ENCODE assay signal across 16 mouse cellular contexts in genomic region chr15:13668193-13668592, GRCm38 (mm10).
A peak's percentile ranks its signal among the peaks of the same experiment; 100 is the strongest.
DNase-seq lines count a peak whose midpoint lies in the region; TF ChIP-seq lines count a peak whose summit lies in the region.
"Had no signal": no experiment of that assay in that cellular context is flagged by ENCODE, and none has a peak within 500 bp of the region (broad histone marks: within the 10 kb centered on the region; RNA-seq: fewer than 3 reads in every experiment).

No protein-coding gene starts in this region.

- no peak for TF ChIP-seq CTCF in layer of hippocampus, adult 2 months (conservative IDR thresholded peaks at IDR 0.05)
- TF ChIP-seq CTCF in left cerebral cortex, adult 2 months (IDR thresholded peaks at IDR 0.05), result no peak

- no peak overlapping the region for H3K4me3 ChIP-seq in layer of hippocampus, adult 2 months
- no peak overlapping the region for H3K4me3 ChIP-seq in left cerebral cortex, adult 2 months
- H3K4me3 ChIP-seq: embryonic facial prominence, embryonic 13.5 days; midbrain, embryonic 15.5 days had no signal

- intact Hi-C loops in left cerebral cortex, adult 2 months (cut with DNase I), result no loop called here

- DNase-seq in frontal cortex, adult 2 months (ENCODE audit: extremely low spot score in 1 of 2, low spot score in 1 of 2), result peak; percentile 13 to 55
- DNase-seq in frontal cortex, postnatal 14 days (ENCODE audit: low spot score in 2 of 2), result no peak
- DNase-seq in layer of hippocampus, adult 2 months (ENCODE audit: low spot score in 2 of 2), result peak; percentile 45 to 68
- DNase-seq in left cerebral cortex, adult 2 months (ENCODE audit: extremely low spot score in 1 of 2, low spot score in 2 of 2), result peak; percentile 13 to 23
- peak; percentile 31 for DNase-seq in right cerebral cortex, postnatal 25 days
- no peak for DNase-seq in gastrocnemius, postnatal 4 days (ENCODE audit: low spot score in 2 of 2)
- DNase-seq in spleen, adult 12 weeks (ENCODE audit: low spot score), result no peak
- DNase-seq in kidney, postnatal 4 days, result no peak
- DNase-seq: cerebellum, adult 18-20 months; gastrocnemius, postnatal 14 days; kidney, adult 8-10 months; liver; lung, embryonic 14.5 days; thymus, postnatal 4 days had no signal

- no peak overlapping the region for H3K27ac ChIP-seq in layer of hippocampus, adult 2 months
- H3K27ac ChIP-seq in left cerebral cortex, adult 2 months, result peak overlapping the region; percentile 41
- H3K27ac ChIP-seq: embryonic facial prominence, embryonic 13.5 days; midbrain, embryonic 15.5 days had no signal

Comparison
In these comparisons a context has a peak if more than half of its experiments do, and no peak if none do; other contexts are left out.
1. DNase-seq: peak in frontal cortex, adult 2 months (2 of 2), layer of hippocampus, adult 2 months (2 of 2), left cerebral cortex, adult 2 months (2 of 2) and right cerebral cortex, postnatal 25 days (single experiment); none in frontal cortex, postnatal 14 days (0 of 2), gastrocnemius, postnatal 4 days (0 of 2), spleen, adult 12 weeks (single experiment) and kidney, postnatal 4 days (0 of 2).